In genomic region chr6:65034661-65035060, GRCm38 (mm10) we compare ENCODE assay signal across 33 mouse cellular contexts.
"Had no signal": no experiment of that assay in that cellular context is flagged by ENCODE, and none has a peak within 500 bp of the region (broad histone marks: within the 10 kb centered on the region; RNA-seq: fewer than 3 reads in every experiment).

No protein-coding gene starts in this region.

- H3K27ac ChIP-seq: limb, embryonic 10.5 days; limb, embryonic 12.5 days; limb, embryonic 13.5 days; limb, embryonic 15.5 days; liver, embryonic 12.5 days; liver, embryonic 13.5 days; liver, embryonic 14.5 days; liver, embryonic 15.5 days; lung, embryonic 15.5 days; macrophage; midbrain, embryonic 10.5 days; midbrain, embryonic 12.5 days; midbrain, embryonic 13.5 days; midbrain, embryonic 15.5 days; neural tube, embryonic 12.5 days; neural tube, embryonic 13.5 days had no signal

- H3K9ac ChIP-seq: limb, embryonic 12.5 days; limb, embryonic 13.5 days; limb, embryonic 15.5 days; liver, embryonic 12.5 days; liver, embryonic 13.5 days; liver, embryonic 14.5 days; liver, embryonic 15.5 days; liver, postnatal 0 days; lung, embryonic 14.5 days; lung, embryonic 15.5 days; midbrain, embryonic 12.5 days; midbrain, embryonic 13.5 days; midbrain, embryonic 15.5 days; neural tube, embryonic 12.5 days; neural tube, embryonic 13.5 days had no signal

- H3K4me2 ChIP-seq: limb, embryonic 12.5 days; limb, embryonic 13.5 days; limb, embryonic 15.5 days; liver, embryonic 11.5 days; liver, embryonic 12.5 days; liver, embryonic 13.5 days; liver, embryonic 15.5 days; lung, embryonic 14.5 days; lung, embryonic 15.5 days; midbrain, embryonic 11.5 days; midbrain, embryonic 12.5 days; midbrain, embryonic 13.5 days; midbrain, embryonic 15.5 days; neural tube, embryonic 12.5 days; neural tube, embryonic 13.5 days had no signal

- H3K36me3 ChIP-seq: limb, embryonic 10.5 days; limb, embryonic 12.5 days; limb, embryonic 13.5 days; limb, embryonic 15.5 days; liver, embryonic 12.5 days; liver, embryonic 13.5 days; liver, embryonic 15.5 days; lung, embryonic 15.5 days; midbrain, embryonic 10.5 days; midbrain, embryonic 12.5 days; midbrain, embryonic 13.5 days; midbrain, embryonic 15.5 days; neural tube, embryonic 12.5 days; neural tube, embryonic 13.5 days had no signal

- H3K9me3 ChIP-seq: limb, embryonic 10.5 days; limb, embryonic 12.5 days; limb, embryonic 13.5 days; limb, embryonic 15.5 days; liver, embryonic 12.5 days; liver, embryonic 13.5 days; liver, embryonic 15.5 days; lung, embryonic 15.5 days; midbrain, embryonic 10.5 days; midbrain, embryonic 12.5 days; midbrain, embryonic 13.5 days; midbrain, embryonic 15.5 days; neural tube, embryonic 12.5 days; neural tube, embryonic 13.5 days had no signal

- H3K4me3 ChIP-seq: limb, embryonic 10.5 days; limb, embryonic 12.5 days; limb, embryonic 13.5 days; limb, embryonic 15.5 days; liver, embryonic 12.5 days; liver, embryonic 13.5 days; liver, embryonic 15.5 days; lung, embryonic 15.5 days; megakaryocyte, embryonic 14.5 days; midbrain, embryonic 10.5 days; midbrain, embryonic 12.5 days; midbrain, embryonic 13.5 days; midbrain, embryonic 15.5 days; myocyte; neural tube, embryonic 12.5 days; neural tube, embryonic 13.5 days had no signal

- DNase-seq: left cerebral cortex, postnatal 4 days; liver; liver, embryonic 13.5 days; liver, postnatal 0 days; lung, adult 18-20 months; lung, adult 2 months; lung, embryonic 14.5 days; lung, postnatal 10 days; lung, postnatal 14 days; lung, postnatal 36 days; lung, postnatal 4 days; midbrain, embryonic 14.5 days had no signal

- H3K27me3 ChIP-seq: limb, embryonic 12.5 days; limb, embryonic 13.5 days; limb, embryonic 15.5 days; liver, embryonic 12.5 days; liver, embryonic 13.5 days; liver, embryonic 15.5 days; lung, embryonic 15.5 days; megakaryocyte, embryonic 14.5 days; midbrain, embryonic 12.5 days; midbrain, embryonic 13.5 days; midbrain, embryonic 15.5 days; neural tube, embryonic 12.5 days; neural tube, embryonic 13.5 days had no signal

- ATAC-seq: liver, embryonic 12.5 days; liver, postnatal 0 days; lung, postnatal 0 days; midbrain, embryonic 13.5 days; midbrain, embryonic 15.5 days; midbrain, embryonic 16.5 days had no signal

- H3K4me1 ChIP-seq: limb, embryonic 10.5 days; limb, embryonic 12.5 days; limb, embryonic 13.5 days; limb, embryonic 15.5 days; liver, embryonic 12.5 days; liver, embryonic 13.5 days; liver, embryonic 15.5 days; lung, embryonic 15.5 days; megakaryocyte, embryonic 14.5 days; midbrain, embryonic 10.5 days; midbrain, embryonic 12.5 days; midbrain, embryonic 13.5 days; midbrain, embryonic 15.5 days; neural tube, embryonic 12.5 days; neural tube, embryonic 13.5 days had no signal
